Mouse (Mus musculus): ENCODE data around the gene Kif1b.

DNA sequence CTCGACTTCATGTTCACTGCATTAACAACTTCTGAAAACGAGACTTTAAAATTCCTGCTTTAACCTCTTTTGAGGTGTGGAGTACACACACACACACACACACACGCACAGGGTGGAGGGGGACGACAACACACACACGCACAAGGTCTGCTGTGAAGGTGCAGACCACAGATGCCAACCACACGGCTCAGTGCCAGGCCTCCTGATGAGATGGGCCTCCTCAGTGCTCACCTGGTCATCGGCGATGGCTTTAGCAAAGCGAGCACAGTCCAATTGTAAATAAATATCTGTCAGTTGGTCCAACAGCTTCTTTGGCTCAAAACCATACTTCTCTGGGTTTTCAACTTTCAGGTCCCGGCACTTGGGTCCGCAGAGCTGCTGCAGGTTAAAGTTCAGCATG lies 27.4 kb upstream of the Kif1b start:
- no peak for TF ChIP-seq EP300 (IDR thresholded peaks at IDR 0.05; ENCODE audit: low read depth)
- no peak for TF ChIP-seq CTCF (IDR thresholded peaks at IDR 0.05; ENCODE audit: low read depth)

Measured in liver, embryonic 14.5 days (tissue).